Mouse (Mus musculus) limb, embryonic 11.5 days (tissue): ENCODE data around the gene Gm49380. TPM values are rescaled to one million over a fixed set of nuclear protein-coding genes. Genes with fewer than 3 reads are reported as not detected.

Source experiments
- ATAC-seq: fragments of 200-750 bp; cut with Nextera tagmentation; 2 replicates; pipeline ENCODE4 v1.8.0; 2017; ENCODE audit warnings: low read depth; ENCODE audit not compliant: insufficient number of reproducible peaks, low FRiP score, low TSS enrichment
- DNase-seq: peaks from one replicate; pipeline ENCODE4 v3.0.0-alpha.2; 2015; ENCODE audit warnings: low spot score
- H3K27ac ChIP-seq: fragments of 300-500 bp; sonication (generic); replicated peaks from 2 replicates; pipeline ENCODE4 v1.5.1; 2014; ENCODE audit warnings: low read depth, mild to moderate bottlenecking, low read length
- H3K27me3 ChIP-seq: fragments of 300-500 bp; sonication (generic); 2 replicates; pipeline ENCODE4 v1.6.1; 2014; ENCODE audit warnings: mild to moderate bottlenecking, low read length, mixed read lengths; ENCODE audit not compliant: control insufficient read depth, insufficient read depth
- H3K36me3 ChIP-seq: fragments of 300-500 bp; sonication (generic); 2 replicates; pipeline ENCODE4 v1.6.1; 2014; ENCODE audit warnings: mild to moderate bottlenecking, low read length, moderate library complexity, mixed read lengths; ENCODE audit not compliant: control insufficient read depth, insufficient read depth
- H3K4me1 ChIP-seq: fragments of 300-500 bp; sonication (generic); 2 replicates; pipeline ENCODE4 v1.6.1; 2014; ENCODE audit warnings: low read length, mixed read lengths; ENCODE audit not compliant: control insufficient read depth, insufficient read depth
- H3K4me2 ChIP-seq: fragments of 300-500 bp; sonication (generic); 2 replicates; pipeline ENCODE4 v1.6.1; 2014; ENCODE audit warnings: low read depth, mild to moderate bottlenecking, moderate library complexity; ENCODE audit not compliant: severe bottlenecking
- H3K4me3 ChIP-seq: fragments of 300-500 bp; sonication (generic); 2 replicates; pipeline ENCODE4 v1.5.1; 2014; ENCODE audit warnings: low read depth, low read length
- H3K9ac ChIP-seq: fragments of 300-500 bp; sonication (generic); 2 replicates; pipeline ENCODE4 v1.6.1; 2014; ENCODE audit warnings: mild to moderate bottlenecking, low read length
- H3K9me3 ChIP-seq: fragments of 300-500 bp; sonication (generic); 2 replicates; pipeline ENCODE4 v1.6.1; 2016; ENCODE audit warnings: low read length; ENCODE audit not compliant: control insufficient read depth
- WGBS: fragments of 180-500 bp; shearing (Covaris S2); extraction: QIAGEN DNeasy Blood & Tissue Kit; methylation state at CpG from one replicate; pipeline ENCODE4 v1.1.7; 2014; 5-methylcytosine and 5-hydroxymethylcytosine counted together
- polyA plus RNA-seq: library from polyadenylated mRNA; unstranded; fragments of >200 nt; fragmentation: Nextera tagmentation; extraction: Ambion mirVana; gene quantifications from 2 replicates; pipeline ENCODE4 v1.2.1, GENCODE M21; 2014

Gm49380 gene
- polyA plus RNA-seq, 1 experiment from 2014 or later: not detected

DNA sequence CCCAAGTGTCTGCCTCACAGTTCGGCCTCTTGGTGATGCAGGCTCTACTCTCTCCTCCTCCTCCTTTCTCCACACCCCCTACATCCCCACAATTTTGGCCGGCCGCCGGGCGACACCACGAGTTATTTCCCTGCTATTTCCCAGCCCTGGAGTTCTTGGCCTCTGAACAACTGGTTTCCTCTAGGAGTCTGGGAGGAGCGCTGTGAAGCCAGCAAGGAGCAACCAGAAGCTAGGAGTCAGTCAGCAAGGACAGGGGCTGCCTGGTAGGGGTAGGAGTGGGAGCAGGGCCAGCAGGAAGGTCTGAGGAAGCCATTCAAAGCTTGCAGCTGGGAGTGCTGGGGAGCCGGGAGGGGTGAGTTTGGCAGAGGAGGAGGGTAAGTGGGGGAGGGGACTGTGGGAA lies 6.2 kb downstream of the Gm49380 start, which contains the start of gene C1qtnf5:
C1qtnf5 (plus strand) TSS at position 136 of the 400 bp plus-strand sequence.
- Histone ChIP-seq H3K27me3 (no peaks in the 10 kb centered on the region), H3K4me3 (no peak within 1 kb of the TSS), H3K4me1 (peaks cover 33% of the 10 kb centered on the region), H3K36me3 (peaks cover 10% of the 10 kb centered on the region; the same call in 1 of the 2 replicates), H3K27ac (no peak within 1 kb of the TSS), H3K4me2 (peak within 1 kb of the TSS; percentile 18), H3K9ac (no peak within 1 kb of the TSS), H3K9me3 (no peaks in the 10 kb centered on the region)
- DNase-seq (no peak), ATAC-seq (no peak)
- 32% methylated on average over 8 of the region's 8 CpGs for WGBS

DNA sequence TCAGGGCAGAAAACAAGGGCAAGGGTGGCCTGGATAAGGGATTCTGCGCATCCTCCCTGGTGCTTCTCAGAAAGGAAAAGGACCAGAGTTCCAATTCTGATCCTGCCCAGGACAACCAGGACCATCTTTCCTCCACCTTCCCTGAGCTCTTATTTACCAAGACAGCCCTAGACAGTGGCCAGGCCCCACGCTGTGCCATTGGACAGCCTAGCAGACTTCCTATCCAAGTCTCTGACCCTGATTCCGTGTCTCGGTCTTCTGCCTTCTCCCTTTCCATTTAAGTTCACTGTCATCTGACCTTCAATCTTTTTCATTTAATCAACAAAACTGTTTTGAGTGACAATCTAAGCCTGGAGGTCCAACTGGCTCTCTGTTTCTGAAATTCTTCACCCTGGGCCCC lies 6.7 kb downstream of the Gm49380 start:
- 81% methylated on average over 4 of the region's 4 CpGs for WGBS
- no peak overlapping the region for H3K27ac ChIP-seq
- no peaks in the 10 kb centered on the region for H3K27me3 ChIP-seq
- H3K4me2 ChIP-seq: no peak overlapping the region
- H3K36me3 ChIP-seq: peaks cover 10% of the 10 kb centered on the region; the same call in 1 of the 2 replicates
- DNase-seq: no peak
- no peak overlapping the region for H3K9ac ChIP-seq
- H3K4me1 ChIP-seq: peaks cover 37% of the 10 kb centered on the region
- no peak for ATAC-seq
- H3K9me3 ChIP-seq: no peaks in the 10 kb centered on the region
- H3K4me3 ChIP-seq: no peak overlapping the region

DNA sequence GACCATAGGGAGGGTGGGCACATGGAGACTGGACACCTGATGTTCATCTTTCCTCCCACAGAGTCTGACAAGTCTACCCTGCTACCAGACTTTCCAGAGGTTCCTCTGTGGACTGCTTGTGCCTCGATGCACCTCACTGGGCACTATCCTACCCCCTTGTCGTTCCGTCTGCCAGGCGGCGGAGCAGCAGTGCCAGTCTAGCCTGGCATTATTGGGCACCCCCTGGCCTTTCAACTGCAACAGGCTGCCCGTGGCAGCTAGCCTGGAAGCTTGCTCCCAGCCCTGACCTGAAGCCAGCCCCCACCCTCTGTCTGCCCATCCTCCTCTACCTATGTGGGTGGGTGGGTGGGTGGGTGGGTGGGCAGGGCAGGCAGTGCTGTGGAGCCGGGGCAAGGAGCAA lies 7.1 kb downstream of the Gm49380 start:
- ATAC-seq: no peak
- Histone ChIP-seq H3K9me3 (no peaks in the 10 kb centered on the region), H3K9ac (no peak overlapping the region), H3K4me2 (no peak overlapping the region), H3K4me3 (no peak overlapping the region), H3K36me3 (peaks cover 10% of the 10 kb centered on the region; the same call in 1 of the 2 replicates), H3K27me3 (no peaks in the 10 kb centered on the region), H3K27ac (no peak overlapping the region), H3K4me1 (peaks cover 40% of the 10 kb centered on the region)
- DNase-seq: no peak
- 87% methylated on average over 7 of the region's 7 CpGs for WGBS

DNA sequence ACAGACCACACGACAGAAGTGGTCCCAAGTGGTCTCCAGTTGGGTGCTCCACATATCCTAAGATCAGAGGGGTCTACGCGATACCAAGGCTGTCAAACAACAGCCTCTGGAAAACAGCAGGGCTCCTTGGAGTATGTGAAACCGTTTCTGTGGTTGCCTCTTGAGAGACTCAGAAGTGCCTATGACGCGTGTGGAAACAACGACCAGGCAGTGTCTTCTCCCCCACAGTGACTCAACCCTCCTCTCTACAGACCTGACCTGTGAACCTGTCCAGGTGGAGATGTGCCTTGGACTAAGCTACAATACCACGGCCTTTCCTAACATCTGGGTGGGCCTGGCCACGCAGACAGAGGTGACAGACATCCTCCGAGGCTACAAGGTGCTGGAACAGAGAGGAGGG lies 7.5 kb downstream of the Gm49380 start:
- Histone ChIP-seq H3K4me1 (peaks cover 40% of the 10 kb centered on the region), H3K9me3 (no peaks in the 10 kb centered on the region), H3K27ac (no peak overlapping the region), H3K4me2 (no peak overlapping the region), H3K36me3 (peaks cover 10% of the 10 kb centered on the region; the same call in 1 of the 2 replicates), H3K9ac (no peak overlapping the region), H3K4me3 (no peak overlapping the region), H3K27me3 (no peaks in the 10 kb centered on the region)
- WGBS: 88% methylated on average over 10 of the region's 10 CpGs
- ATAC-seq (no peak), DNase-seq (no peak)

DNA sequence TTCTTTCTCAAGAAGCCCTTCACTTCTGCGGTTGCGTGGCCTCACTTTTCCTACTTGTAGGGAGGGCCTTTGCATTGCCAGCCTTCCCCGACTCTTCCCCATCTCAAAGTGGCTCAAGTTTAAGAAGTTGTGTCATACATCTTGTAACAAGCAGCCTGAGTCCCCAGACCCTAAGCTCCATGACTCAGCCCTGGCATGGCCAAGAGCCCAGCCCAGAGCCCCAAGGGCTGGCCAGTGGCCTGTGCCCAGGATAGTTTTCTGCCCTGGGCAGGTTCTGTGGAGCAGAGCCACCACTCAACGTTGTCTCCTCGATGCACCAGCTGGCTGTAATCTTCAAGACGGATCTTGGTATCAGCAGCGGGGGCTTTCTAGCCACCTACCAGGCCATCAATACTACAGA lies 8.4 kb downstream of the Gm49380 start:
- peaks cover 11% of the 10 kb centered on the region; the same call in 1 of the 2 replicates for H3K36me3 ChIP-seq

DNA sequence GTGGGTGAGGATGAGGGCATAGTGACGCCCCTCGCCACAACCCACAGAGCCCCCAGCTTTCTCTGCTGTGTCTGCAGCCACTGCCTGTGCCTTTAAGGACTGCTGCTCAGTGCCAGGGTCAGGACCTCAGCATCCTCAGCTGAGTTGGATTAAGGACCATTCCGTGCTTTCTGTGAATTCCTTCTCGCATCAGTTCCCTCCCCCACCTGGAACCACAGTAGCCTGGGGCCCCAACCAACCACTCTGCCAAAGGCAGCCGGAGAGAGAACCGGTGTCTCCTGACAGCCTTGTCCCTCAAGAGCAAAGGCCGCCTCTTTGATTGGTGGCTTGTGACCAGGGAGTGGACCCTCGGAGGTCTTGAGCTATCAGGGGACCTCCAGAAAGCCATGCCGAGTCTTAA lies 11.8 kb downstream of the Gm49380 start, which contains the start of gene Mfrp:
Mfrp (plus strand) TSS at position 240 of the 400 bp plus-strand sequence.
- ATAC-seq: no peak
- Histone ChIP-seq H3K27me3 (no peaks in the 10 kb centered on the region), H3K4me2 (no peak within 1 kb of the TSS), H3K36me3 (peaks cover 4% of the 10 kb centered on the region; the same call in 1 of the 2 replicates), H3K9ac (no peak within 1 kb of the TSS; the same call in 1 of the 2 replicates), H3K4me1 (peaks cover 7% of the 10 kb centered on the region), H3K27ac (no peak within 1 kb of the TSS), H3K4me3 (no peak within 1 kb of the TSS), H3K9me3 (no peaks in the 10 kb centered on the region)
- 58% methylated on average over 9 of the region's 9 CpGs for WGBS
- no peak for DNase-seq

More for the DNA sequence above, 8.4 kb downstream of the Gm49380 start:
- no peaks in the 10 kb centered on the region for H3K27me3 ChIP-seq
- DNase-seq: no peak
- no peak overlapping the region for H3K4me3 ChIP-seq
- no peak overlapping the region for H3K9ac ChIP-seq
- no peak overlapping the region for H3K27ac ChIP-seq
- no peak for ATAC-seq
- no peak overlapping the region for H3K4me2 ChIP-seq
- 96% methylated on average over 7 of the region's 7 CpGs for whole genome bisulfite sequencing
- H3K4me1 ChIP-seq: peaks cover 32% of the 10 kb centered on the region
- H3K9me3 ChIP-seq: no peaks in the 10 kb centered on the region

DNA sequence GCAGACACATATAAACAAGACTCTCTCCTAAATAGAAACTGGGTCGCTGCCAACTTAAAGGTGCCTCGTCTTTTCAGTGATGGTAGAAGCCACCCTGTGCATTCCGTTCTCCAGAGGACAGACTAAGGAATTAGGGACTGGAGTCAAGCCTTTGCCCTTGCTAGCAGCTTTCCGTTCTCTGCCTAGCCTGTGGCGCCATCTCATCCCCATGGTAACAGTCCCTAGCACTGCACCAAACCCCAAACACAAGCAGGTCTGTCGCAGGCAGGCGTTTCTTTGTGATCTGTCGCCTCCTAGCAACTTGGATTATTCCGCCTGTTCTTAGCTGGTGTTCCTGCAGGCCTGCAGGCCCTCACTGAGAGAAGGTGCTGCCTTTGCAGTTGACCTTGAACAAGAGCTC lies 16.8 kb downstream of the Gm49380 start:
- H3K36me3 ChIP-seq: peaks cover 4% of the 10 kb centered on the region; the same call in 1 of the 2 replicates
- H3K4me2 ChIP-seq: no peak overlapping the region
- no peak overlapping the region for H3K27ac ChIP-seq
- H3K4me1 ChIP-seq: peaks cover 2% of the 10 kb centered on the region; the same call in 1 of the 2 replicates
- H3K4me3 ChIP-seq: no peak overlapping the region
- WGBS: 33% methylated on average over 9 of the region's 9 CpGs
- no peak overlapping the region for H3K9ac ChIP-seq
- DNase-seq (no peak), ATAC-seq (no peak)
- H3K27me3 ChIP-seq: no peaks in the 10 kb centered on the region
- no peaks in the 10 kb centered on the region for H3K9me3 ChIP-seq

DNA sequence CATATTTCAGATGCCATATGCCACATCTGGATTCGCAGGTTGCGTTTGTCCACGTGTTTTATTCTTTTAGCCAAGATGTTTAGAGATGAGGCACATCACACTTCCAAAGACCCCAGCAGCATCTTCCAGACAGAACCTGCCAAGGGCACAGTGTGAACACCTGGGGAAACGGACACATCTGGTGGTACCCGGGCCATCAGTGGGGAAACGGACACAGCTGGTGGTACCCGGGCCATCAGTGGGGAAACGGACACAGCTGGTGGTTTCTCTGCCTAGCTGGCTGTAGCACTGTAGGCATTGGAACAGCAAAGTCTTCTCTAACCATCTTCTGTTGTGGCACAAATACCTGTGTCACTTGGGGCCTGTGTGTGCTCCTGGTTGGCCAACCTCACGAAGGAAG lies 17.5 kb downstream of the Gm49380 start:
- DNase-seq (no peak), ATAC-seq (no peak)
- H3K4me3 ChIP-seq: no peak overlapping the region
- H3K27ac ChIP-seq: no peak overlapping the region
- no peak overlapping the region for H3K9ac ChIP-seq
- H3K4me2 ChIP-seq: no peak overlapping the region
- H3K4me1 ChIP-seq: no peaks in the 10 kb centered on the region
- H3K36me3 ChIP-seq: peaks cover 4% of the 10 kb centered on the region; the same call in 1 of the 2 replicates
- H3K9me3 ChIP-seq: no peaks in the 10 kb centered on the region
- WGBS: 88% methylated on average over 9 of the region's 9 CpGs
- no peaks in the 10 kb centered on the region for H3K27me3 ChIP-seq

DNA sequence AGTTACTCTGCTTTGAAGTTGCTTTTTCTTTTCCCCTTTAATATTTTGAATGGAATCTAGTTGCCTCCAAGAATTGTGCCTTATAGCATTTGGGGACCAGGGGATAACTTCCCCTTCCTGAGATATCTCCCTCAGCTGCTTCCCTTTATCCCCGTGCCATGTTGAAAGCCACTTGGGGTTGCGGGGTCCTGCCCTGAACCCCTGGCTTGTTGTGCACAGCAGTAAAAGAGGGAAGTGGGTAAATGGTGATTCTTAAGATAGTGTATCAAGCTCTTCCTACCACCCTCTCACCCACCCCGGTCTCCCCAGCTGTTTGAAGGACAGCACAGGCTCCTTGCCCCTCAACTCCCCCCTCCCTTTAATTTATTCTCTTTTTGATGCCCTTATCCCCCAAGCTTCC lies 18.6 kb downstream of the Gm49380 start:
- Histone ChIP-seq H3K27me3 (no peaks in the 10 kb centered on the region), H3K9me3 (no peaks in the 10 kb centered on the region), H3K4me3 (no peak overlapping the region), H3K4me2 (no peak overlapping the region), H3K4me1 (no peaks in the 10 kb centered on the region), H3K36me3 (peaks cover 2% of the 10 kb centered on the region; the same call in 1 of the 2 replicates), H3K27ac (no peak overlapping the region), H3K9ac (no peak overlapping the region)
- ATAC-seq: no peak
- DNase-seq: no peak
- 78% methylated on average over 3 of the region's 3 CpGs for WGBS
